25 mouse cellular contexts compared by ENCODE assay signal in genomic region chr10:121280943-121281342, GRCm38 (mm10).
DNase-seq lines count a peak whose midpoint lies in the region; ATAC-seq and TF ChIP-seq lines count a peak whose summit lies in the region.
"Had no signal": no experiment of that assay in that cellular context is flagged by ENCODE, and none has a peak within 500 bp of the region (broad histone marks: within the 10 kb centered on the region; RNA-seq: fewer than 3 reads in every experiment).

No protein-coding gene starts in this region.

- ATAC-seq in hindbrain, embryonic 15.5 days (ENCODE audit: low FRiP score, low read depth), result peak; percentile 30; the same call in 1 of the 2 replicates
- no peak for ATAC-seq in hindbrain, postnatal 0 days
- ATAC-seq: forebrain, embryonic 16.5 days; hindbrain, embryonic 16.5 days; intestine, embryonic 16.5 days; midbrain, embryonic 15.5 days had no signal

- no peaks in the 10 kb centered on the region; the same call in 1 of the 2 replicates for H3K36me3 ChIP-seq in hindbrain, embryonic 15.5 days
- no peaks in the 10 kb centered on the region for H3K36me3 ChIP-seq in hindbrain, postnatal 0 days (ENCODE audit: insufficient read depth, low read length)
- H3K36me3 ChIP-seq in kidney, adult 2 months (ENCODE audit: control insufficient read depth, insufficient read depth, low read length), result no peaks in the 10 kb centered on the region
- H3K36me3 ChIP-seq: embryonic facial prominence, embryonic 10.5 days; limb, embryonic 15.5 days; lung, embryonic 15.5 days had no signal

- no peak for TF ChIP-seq CTCF in hindbrain, postnatal 0 days (IDR thresholded peaks at IDR 0.05; ENCODE audit: low read depth)
- TF ChIP-seq CTCF in cortical plate, adult 2 months (IDR thresholded peaks at IDR 0.05; ENCODE audit: extremely low read depth, insufficient read depth, low read length), result no peak
- TF ChIP-seq CTCF in kidney, adult 2 months (conservative IDR thresholded peaks at IDR 0.05; ENCODE audit: insufficient read depth, insufficient read length, low read depth, low read length), result no peak

- 0 out of 2 replicates have a peak, but pooled peaks have one; percentile 4 for TF ChIP-seq POLR2A in cortical plate, adult 2 months (IDR thresholded peaks at IDR 0.05; ENCODE audit: extremely low read depth, insufficient read depth, low read length)
- no peak for TF ChIP-seq POLR2A in kidney, adult 2 months (IDR thresholded peaks at IDR 0.05; ENCODE audit: low read depth, low read length)

- H3K9ac ChIP-seq in hindbrain, embryonic 15.5 days, result no peak overlapping the region
- no peak overlapping the region for H3K9ac ChIP-seq in hindbrain, postnatal 0 days (replicated peaks; ENCODE audit: low read length)
- H3K9ac ChIP-seq: limb, embryonic 15.5 days; liver, embryonic 14.5 days; lung, embryonic 15.5 days; midbrain, embryonic 15.5 days; neural tube, embryonic 12.5 days had no signal

- intact Hi-C loops in left cerebral cortex, postnatal 25 days (cut with DNase I), result no loop called here

- H3K27ac ChIP-seq in hindbrain, embryonic 15.5 days (replicated peaks), result no peak overlapping the region
- no peak overlapping the region for H3K27ac ChIP-seq in hindbrain, postnatal 0 days
- 0 out of 2 replicates have a peak overlapping the region, but pooled peaks have one; percentile 27 for H3K27ac ChIP-seq in cortical plate, adult 2 months (ENCODE audit: insufficient read depth, low read length)
- no peak overlapping the region for H3K27ac ChIP-seq in kidney, adult 2 months (ENCODE audit: insufficient read depth, low read depth, low read length)
- H3K27ac ChIP-seq: embryonic facial prominence, embryonic 10.5 days; limb, embryonic 15.5 days; liver, embryonic 14.5 days; lung, embryonic 15.5 days; midbrain, embryonic 15.5 days; neural tube, embryonic 12.5 days; stomach, postnatal 0 days had no signal

- no peak for DNase-seq in hindbrain, postnatal 0 days (ENCODE audit: low spot score)
- DNase-seq in left cerebral cortex, postnatal 25 days (ENCODE audit: low spot score in 2 of 2), result peak; percentile 50 to 94
- DNase-seq in right cerebral cortex, postnatal 25 days, result peak; percentile 62
- no peak for DNase-seq in kidney, adult 2 months
- DNase-seq in cerebellum, postnatal 36 days, result no peak
- no peak for DNase-seq in spleen, postnatal 4 days (ENCODE audit: low spot score in 2 of 2)
- DNase-seq: adrenal gland, postnatal 14 days; cerebellum, adult 8-10 months; gastrocnemius, postnatal 10 days; heart, adult 11 months; kidney, postnatal 36 days; lung, postnatal 36 days had no signal

- no peaks in the 10 kb centered on the region for H3K27me3 ChIP-seq in hindbrain, embryonic 15.5 days
- H3K27me3 ChIP-seq in hindbrain, postnatal 0 days (ENCODE audit: insufficient read depth, low read length), result no peaks in the 10 kb centered on the region
- no peaks in the 10 kb centered on the region for H3K27me3 ChIP-seq in kidney, adult 2 months (replicated peaks; ENCODE audit: control insufficient read depth, insufficient read depth, low read length)
- H3K27me3 ChIP-seq: limb, embryonic 15.5 days; lung, embryonic 15.5 days; midbrain, embryonic 15.5 days; neural tube, embryonic 12.5 days had no signal

- H3K9me3 ChIP-seq in hindbrain, embryonic 15.5 days, result no peaks in the 10 kb centered on the region
- H3K9me3 ChIP-seq in hindbrain, postnatal 0 days (ENCODE audit: low read length), result no peaks in the 10 kb centered on the region
- H3K9me3 ChIP-seq: embryonic facial prominence, embryonic 10.5 days; limb, embryonic 15.5 days; lung, embryonic 15.5 days; midbrain, embryonic 15.5 days; neural tube, embryonic 12.5 days had no signal

- H3K4me2 ChIP-seq in hindbrain, embryonic 15.5 days, result no peak overlapping the region
- H3K4me2 ChIP-seq in hindbrain, postnatal 0 days (ENCODE audit: low read depth, low read length), result no peak overlapping the region
- H3K4me2 ChIP-seq: heart, embryonic 11.5 days; limb, embryonic 15.5 days; lung, embryonic 15.5 days; midbrain, embryonic 15.5 days; neural tube, embryonic 12.5 days had no signal

- H3K4me1 ChIP-seq in hindbrain, embryonic 15.5 days (replicated peaks), result no peaks in the 10 kb centered on the region
- H3K4me1 ChIP-seq in hindbrain, postnatal 0 days (ENCODE audit: insufficient read depth, low read length), result no peaks in the 10 kb centered on the region
- peaks cover 5% of the 10 kb centered on the region for H3K4me1 ChIP-seq in cortical plate, adult 2 months (ENCODE audit: control insufficient read depth, insufficient read depth, low read length)
- H3K4me1 ChIP-seq in kidney, adult 2 months (ENCODE audit: control insufficient read depth, insufficient read depth, low read length), result no peaks in the 10 kb centered on the region; the same call in 1 of the 2 replicates
- H3K4me1 ChIP-seq: midbrain, embryonic 15.5 days; neural tube, embryonic 12.5 days had no signal

- 86% methylated on average over 11 of the region's 11 CpGs for WGBS in hindbrain, embryonic 15.5 days
- 83% methylated on average over 11 of the region's 11 CpGs for WGBS in hindbrain, postnatal 0 days
- WGBS in kidney, adult 2 months, result 79% methylated on average over 11 of the region's 11 CpGs

- no peak overlapping the region for H3K4me3 ChIP-seq in hindbrain, embryonic 15.5 days
- no peak overlapping the region for H3K4me3 ChIP-seq in hindbrain, postnatal 0 days (ENCODE audit: low read length)
- no peak overlapping the region for H3K4me3 ChIP-seq in cortical plate, adult 2 months (ENCODE audit: insufficient read depth, low read length)
- no peak overlapping the region for H3K4me3 ChIP-seq in kidney, adult 2 months (ENCODE audit: insufficient read depth, low read depth, low read length)
- H3K4me3 ChIP-seq: embryonic facial prominence, embryonic 10.5 days; limb, embryonic 15.5 days; lung, embryonic 15.5 days; midbrain, embryonic 15.5 days; neural tube, embryonic 12.5 days had no signal

Comparison
In these comparisons a context has a peak if more than half of its experiments do, and no peak if none do; other contexts are left out.
1. DNase-seq: peak in left cerebral cortex, postnatal 25 days (2 of 2) and right cerebral cortex, postnatal 25 days (single experiment); none in hindbrain, postnatal 0 days (single experiment), kidney, adult 2 months (single experiment), cerebellum, postnatal 36 days (0 of 2) and spleen, postnatal 4 days (0 of 2).